Mouse (Mus musculus): ENCODE results near the gene Ccdc28b. TPM values are rescaled to one million over a fixed set of nuclear protein-coding genes. Genes with fewer than 3 reads are reported as not detected.
A peak's percentile ranks its signal among the peaks of the same experiment; 100 is the strongest.

Gene Ccdc28b
- polyA plus RNA-seq, 1 experiment, result 34.1 TPM

DNA sequence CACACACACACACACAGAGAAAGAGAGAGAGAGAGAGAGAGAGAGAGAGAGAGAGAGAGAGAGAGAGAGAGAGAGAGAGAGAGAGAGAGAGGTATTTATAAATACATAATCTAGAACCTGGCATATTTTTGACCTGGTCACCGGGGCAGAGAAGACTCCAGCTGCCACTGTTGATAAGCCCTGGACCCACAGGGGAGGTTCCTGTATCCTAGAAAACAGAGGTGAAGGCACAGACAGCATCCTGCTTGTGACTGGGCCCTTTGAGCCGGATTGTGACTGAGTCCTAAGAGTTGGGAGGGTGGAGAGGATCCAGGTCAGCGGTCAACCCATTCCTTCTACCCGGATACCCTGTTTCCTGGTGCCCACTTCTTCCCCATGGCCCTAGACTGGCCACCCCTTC lies 34.9 kb downstream of the Ccdc28b start:
- H3K4me3 ChIP-seq (replicated peaks; ENCODE audit: extremely low read depth, low read depth, low read length), result no peak overlapping the region
- WGBS, result 70% methylated on average over 4 of the region's 4 CpGs
- no peaks in the 10 kb centered on the region for H3K4me1 ChIP-seq (ENCODE audit: control insufficient read depth, insufficient read depth, low read length)
- TF ChIP-seq CTCF (IDR thresholded peaks at IDR 0.05; ENCODE audit: insufficient read depth, low read length), result no peak
- TF ChIP-seq POLR2A (IDR thresholded peaks at IDR 0.05; ENCODE audit: borderline replicate concordance, extremely low read depth, low read depth, low read length), result no peak
- DNase-seq, result no peak

DNA sequence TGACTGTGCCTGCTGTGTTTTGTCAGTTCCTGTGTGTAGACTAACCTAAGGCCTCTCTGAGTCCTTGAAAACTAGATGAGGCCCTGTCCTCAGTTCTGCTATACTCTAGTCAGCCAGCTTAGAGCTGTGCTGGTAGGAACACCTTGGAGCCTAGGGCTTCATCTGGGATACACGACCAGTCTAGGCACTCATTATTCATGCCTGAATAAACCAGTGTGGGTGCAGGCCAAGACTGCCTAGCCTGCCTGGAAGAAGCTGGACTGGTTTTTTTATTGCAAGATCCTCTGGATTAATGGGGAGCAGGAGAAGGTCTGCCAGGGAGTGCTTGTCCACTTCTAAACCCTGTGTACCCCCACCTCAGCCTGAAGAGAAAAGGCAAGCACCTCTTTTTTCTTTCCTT lies 36.8 kb downstream of the Ccdc28b start:
- WGBS, result 48% methylated on average over 1 of the region's 1 CpGs
- no peak for DNase-seq
- no peak for TF ChIP-seq POLR2A (IDR thresholded peaks at IDR 0.05; ENCODE audit: borderline replicate concordance, extremely low read depth, low read depth, low read length)
- TF ChIP-seq CTCF (IDR thresholded peaks at IDR 0.05; ENCODE audit: insufficient read depth, low read length), result no peak
- Histone ChIP-seq H3K4me1 (ENCODE audit: control insufficient read depth, insufficient read depth, low read length) (no peaks in the 10 kb centered on the region), H3K4me3 (replicated peaks; ENCODE audit: extremely low read depth, low read depth, low read length) (no peak overlapping the region)

DNA sequence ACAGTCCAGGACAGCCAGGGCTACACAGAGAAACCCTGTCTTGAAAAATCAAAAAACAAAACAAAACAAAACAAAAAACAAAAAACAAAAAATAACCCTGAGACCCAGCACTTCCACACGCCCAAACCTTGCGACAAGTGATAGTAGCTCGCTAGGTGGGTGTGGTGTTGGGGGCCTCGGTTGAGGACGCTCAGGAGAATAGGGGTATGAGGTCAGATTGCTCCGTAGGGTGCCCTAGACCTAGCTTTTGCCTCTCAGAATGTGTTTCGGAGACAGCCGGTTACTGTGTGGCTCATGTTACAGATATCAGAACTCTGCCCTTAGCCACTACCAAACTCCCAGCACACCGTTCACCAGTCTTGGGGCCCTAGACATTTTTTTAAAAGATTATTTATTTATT lies 38.0 kb downstream of the Ccdc28b start:
- 84% methylated on average over 9 of the region's 9 CpGs for WGBS
- TF ChIP-seq POLR2A (IDR thresholded peaks at IDR 0.05; ENCODE audit: borderline replicate concordance, extremely low read depth, low read depth, low read length), result no peak
- no peak for TF ChIP-seq CTCF (IDR thresholded peaks at IDR 0.05; ENCODE audit: insufficient read depth, low read length)
- Histone ChIP-seq H3K4me1 (ENCODE audit: control insufficient read depth, insufficient read depth, low read length) (no peaks in the 10 kb centered on the region), H3K4me3 (replicated peaks; ENCODE audit: extremely low read depth, low read depth, low read length) (no peak overlapping the region)
- no peak for DNase-seq

DNA sequence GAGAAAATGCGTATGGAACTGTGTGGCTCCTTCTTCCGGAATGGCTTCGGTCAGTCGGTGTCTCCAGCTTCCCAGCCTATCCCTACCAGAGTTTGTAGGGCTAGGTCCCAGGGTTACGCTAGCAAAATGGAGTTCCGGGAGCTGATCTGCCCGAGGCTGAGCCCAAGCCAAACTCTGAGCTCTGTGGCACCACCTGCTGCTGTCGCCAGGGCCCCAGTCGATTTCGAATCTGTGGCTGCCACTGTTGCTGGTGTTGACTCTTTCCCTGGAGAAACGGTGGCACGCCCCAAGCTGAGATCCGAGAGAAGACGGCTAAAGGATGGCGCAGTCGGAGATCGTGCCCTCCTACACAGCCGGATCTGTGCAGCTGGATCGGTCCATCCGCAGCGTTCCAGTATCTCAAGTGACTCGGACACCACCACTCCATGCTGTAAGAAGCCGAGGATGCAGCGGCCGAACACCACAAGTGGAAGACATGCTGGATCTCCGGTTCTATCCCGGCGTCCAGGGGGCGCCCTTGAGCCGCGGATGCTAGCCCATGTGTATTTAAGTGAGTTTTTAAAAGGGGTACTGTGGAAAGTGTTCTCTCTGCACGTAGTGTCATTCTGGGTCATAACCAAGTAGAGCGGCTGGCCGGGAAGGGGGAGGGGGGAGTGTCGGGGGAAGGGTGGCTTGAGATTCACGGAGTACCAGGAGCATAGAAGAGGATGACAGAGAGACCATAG lies 38.7 kb downstream of the Ccdc28b start:
- no peaks in the 10 kb centered on the region for H3K4me1 ChIP-seq (ENCODE audit: control insufficient read depth, insufficient read depth, low read length)
- 1% methylated on average over 36 of the region's 36 CpGs for WGBS
- TF ChIP-seq CTCF (IDR thresholded peaks at IDR 0.05; ENCODE audit: insufficient read depth, low read length) (peak; percentile 70), POLR2A (IDR thresholded peaks at IDR 0.05; ENCODE audit: borderline replicate concordance, extremely low read depth, low read depth, low read length) (0 out of 2 replicates have a peak, but pooled peaks have one; percentile 2)
- H3K4me3 ChIP-seq (replicated peaks; ENCODE audit: extremely low read depth, low read depth, low read length), result peak overlapping the region; percentile 91
- peak; percentile 86 for DNase-seq

DNA sequence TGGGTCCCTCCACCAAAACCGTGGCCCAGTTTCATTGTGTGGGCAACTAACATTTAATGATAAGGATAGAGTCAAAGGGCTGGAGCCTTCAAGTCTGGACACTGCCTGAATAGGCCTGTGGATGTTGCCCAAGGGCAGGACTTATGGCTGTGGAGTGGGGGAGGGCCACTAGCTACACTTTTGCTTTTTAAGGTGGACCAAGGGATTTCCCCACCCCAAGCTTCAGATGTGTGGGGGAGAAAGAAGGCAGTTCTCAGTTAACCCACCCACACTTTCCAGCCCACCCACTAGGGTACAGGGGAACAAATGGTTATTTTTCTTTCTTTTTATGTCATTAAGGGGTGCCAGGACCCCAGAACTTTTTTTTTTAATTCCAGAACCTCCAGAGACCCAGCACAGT lies 39.4 kb downstream of the Ccdc28b start:
- H3K4me3 ChIP-seq (replicated peaks; ENCODE audit: extremely low read depth, low read depth, low read length), result peak overlapping the region; percentile 91
- WGBS, result 69% methylated on average over 1 of the region's 1 CpGs

DNA sequence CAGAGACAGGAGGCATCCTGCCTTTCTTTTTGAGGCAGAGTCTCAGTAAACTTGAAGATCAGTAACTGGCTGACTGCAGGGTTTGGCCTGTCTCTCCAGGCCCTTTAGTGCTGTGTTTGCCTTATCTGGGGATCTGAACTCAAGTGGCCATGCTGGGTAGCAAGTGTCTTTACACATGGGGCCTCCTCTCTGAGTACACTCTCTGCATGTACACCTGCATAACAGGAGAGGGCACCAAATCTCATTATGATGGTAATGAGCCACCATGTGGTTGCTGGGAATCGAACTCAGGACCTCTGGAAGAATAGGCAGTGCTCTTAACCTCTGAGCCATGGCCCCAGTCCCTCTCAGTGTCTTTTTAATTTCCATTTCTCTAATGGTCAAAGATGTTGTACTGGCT lies 41.5 kb downstream of the Ccdc28b start:
- TF ChIP-seq CTCF (IDR thresholded peaks at IDR 0.05; ENCODE audit: insufficient read depth, low read length) (no peak), POLR2A (IDR thresholded peaks at IDR 0.05; ENCODE audit: borderline replicate concordance, extremely low read depth, low read depth, low read length) (no peak)
- Histone ChIP-seq H3K4me1 (ENCODE audit: control insufficient read depth, insufficient read depth, low read length) (peaks cover 9% of the 10 kb centered on the region; the same call in 1 of the 2 replicates), H3K4me3 (replicated peaks; ENCODE audit: extremely low read depth, low read depth, low read length) (no peak overlapping the region)
- 72% methylated on average over 1 of the region's 1 CpGs for WGBS
- no peak for DNase-seq

More for the DNA sequence above, 39.4 kb downstream of the Ccdc28b start:
- DNase-seq, result no peak
- TF ChIP-seq CTCF (IDR thresholded peaks at IDR 0.05; ENCODE audit: insufficient read depth, low read length) (no peak), POLR2A (IDR thresholded peaks at IDR 0.05; ENCODE audit: borderline replicate concordance, extremely low read depth, low read depth, low read length) (no peak)
- no peaks in the 10 kb centered on the region for H3K4me1 ChIP-seq (ENCODE audit: control insufficient read depth, insufficient read depth, low read length)

DNA sequence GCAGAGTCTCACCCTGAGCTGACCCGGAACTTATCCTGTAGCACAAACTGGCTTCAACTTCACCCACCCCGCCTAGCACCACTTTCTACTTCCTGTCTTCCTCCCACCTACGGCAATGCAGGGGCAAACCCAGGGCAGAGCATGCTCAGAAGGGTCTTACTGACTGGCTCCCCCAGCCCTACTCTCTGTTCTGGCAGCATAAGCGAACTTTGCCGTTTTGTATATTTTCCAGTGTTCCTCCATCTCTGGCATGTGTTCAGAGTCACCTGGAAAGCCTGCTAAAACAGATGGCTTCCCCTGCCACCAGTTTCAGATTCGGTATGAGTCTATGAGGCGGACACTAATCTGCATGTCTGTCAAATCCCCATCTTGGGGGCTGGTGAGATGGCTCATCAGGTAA lies 43.4 kb downstream of the Ccdc28b start:
- TF ChIP-seq POLR2A (IDR thresholded peaks at IDR 0.05; ENCODE audit: borderline replicate concordance, extremely low read depth, low read depth, low read length) (no peak), CTCF (IDR thresholded peaks at IDR 0.05; ENCODE audit: insufficient read depth, low read length) (no peak)
- no peak for DNase-seq
- Histone ChIP-seq H3K4me1 (ENCODE audit: control insufficient read depth, insufficient read depth, low read length) (peaks cover 10% of the 10 kb centered on the region; the same call in 1 of the 2 replicates), H3K4me3 (replicated peaks; ENCODE audit: extremely low read depth, low read depth, low read length) (no peak overlapping the region)
- WGBS, result 41% methylated on average over 7 of the region's 7 CpGs

DNA sequence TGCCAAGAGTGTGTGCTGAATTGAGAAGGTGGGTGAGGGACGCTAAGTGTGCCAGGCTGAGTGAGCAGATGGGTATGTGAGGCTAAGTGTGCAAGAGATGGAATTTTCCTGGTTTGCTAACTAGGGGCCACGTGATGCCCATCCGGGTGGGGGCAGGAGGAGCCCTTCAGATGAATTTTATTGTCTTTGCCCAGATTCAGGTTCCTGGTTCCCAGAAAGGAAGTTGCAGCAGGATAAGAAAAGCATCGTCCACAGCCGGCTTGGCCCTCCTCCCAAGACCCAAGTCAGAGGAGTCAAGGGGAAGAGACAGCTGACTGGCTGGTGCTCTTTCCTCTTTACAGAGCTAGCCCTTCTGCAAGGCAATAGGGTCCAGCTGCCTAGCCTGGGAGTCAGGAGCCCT lies 45.3 kb downstream of the Ccdc28b start, which contains the start of gene Fam167b:
Gene Fam167b, minus strand, starts transcription at position 84 of the 400 bp plus-strand sequence.
- WGBS, result 52% methylated on average over 5 of the region's 5 CpGs
- no peak for DNase-seq
- Histone ChIP-seq H3K4me3 (replicated peaks; ENCODE audit: extremely low read depth, low read depth, low read length) (no peak within 1 kb of the TSS), H3K4me1 (ENCODE audit: control insufficient read depth, insufficient read depth, low read length) (peaks cover 10% of the 10 kb centered on the region; the same call in 1 of the 2 replicates)
- TF ChIP-seq POLR2A (IDR thresholded peaks at IDR 0.05; ENCODE audit: borderline replicate concordance, extremely low read depth, low read depth, low read length) (no peak), CTCF (IDR thresholded peaks at IDR 0.05; ENCODE audit: insufficient read depth, low read length) (no peak)

DNA sequence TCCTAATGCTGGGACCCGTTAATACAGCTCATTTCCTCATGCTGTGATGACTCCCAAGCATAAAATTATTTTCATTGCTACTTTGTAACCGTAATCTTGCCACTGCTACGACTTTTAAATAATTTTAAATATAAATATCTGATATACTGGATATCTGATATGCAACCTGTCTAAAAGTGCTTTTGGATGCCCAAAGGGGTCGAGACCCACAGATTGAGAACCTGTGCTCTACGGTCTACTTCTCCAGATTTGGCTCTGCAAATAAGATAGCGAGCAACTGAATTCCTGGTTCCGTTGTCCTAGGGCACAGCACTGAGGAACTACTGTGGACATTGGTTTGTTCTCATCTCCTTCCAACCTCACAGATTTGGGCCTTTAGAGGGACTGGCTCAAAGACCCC lies 46.1 kb downstream of the Ccdc28b start:
- Histone ChIP-seq H3K4me3 (replicated peaks; ENCODE audit: extremely low read depth, low read depth, low read length) (no peak overlapping the region), H3K4me1 (ENCODE audit: control insufficient read depth, insufficient read depth, low read length) (peaks cover 10% of the 10 kb centered on the region; the same call in 1 of the 2 replicates)
- TF ChIP-seq POLR2A (IDR thresholded peaks at IDR 0.05; ENCODE audit: borderline replicate concordance, extremely low read depth, low read depth, low read length), result no peak
- no peak for TF ChIP-seq CTCF (IDR thresholded peaks at IDR 0.05; ENCODE audit: insufficient read depth, low read length)
- no peak for DNase-seq
- 81% methylated on average over 7 of the region's 7 CpGs for WGBS

Measured in lung, adult 2 months (tissue).